Mouse (Mus musculus) bone marrow, adult 2 months (tissue): ENCODE measurements around the gene Tdp1.

Experiments used
- CTCF ChIP-seq: fragments of 200-500 bp; IDR thresholded peaks from 2 replicates; pipeline ENCODE4 v1.5.1; 2011; ENCODE audit warnings: low read length, control low read depth; ENCODE audit not compliant: control insufficient read depth, insufficient read depth
- POLR2A ChIP-seq: fragments of 200-500 bp; IDR thresholded peaks from 2 replicates; pipeline ENCODE4 v1.6.1; 2011; ENCODE audit warnings: low read depth, mild to moderate bottlenecking, control low read depth, low read length, borderline replicate concordance; ENCODE audit not compliant: control insufficient read depth

DNA sequence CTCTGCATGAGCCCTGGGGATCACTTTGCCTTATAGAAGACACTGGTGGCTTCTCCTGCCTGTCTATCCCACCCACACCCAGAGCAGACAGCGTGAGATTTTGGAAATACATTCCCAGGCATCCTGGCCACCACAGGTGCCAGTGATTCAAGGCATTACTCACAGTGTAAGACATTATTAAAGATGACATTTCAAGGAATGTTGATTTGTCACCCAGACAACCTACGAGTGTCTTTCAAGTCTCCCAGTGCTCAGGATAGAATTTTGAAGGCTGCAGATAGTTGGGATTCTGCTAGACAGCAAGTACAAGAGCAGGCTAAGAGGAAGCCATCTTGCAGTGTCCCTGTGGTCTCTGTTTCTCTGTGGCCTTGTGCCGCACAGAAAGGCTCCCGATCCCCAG lies 47.9 kb downstream of the Tdp1 start:
- no peak for TF ChIP-seq POLR2A
- TF ChIP-seq CTCF, result no peak
